Mouse (Mus musculus): Measurements from ENCODE around the gene Cadm1.

DNA sequence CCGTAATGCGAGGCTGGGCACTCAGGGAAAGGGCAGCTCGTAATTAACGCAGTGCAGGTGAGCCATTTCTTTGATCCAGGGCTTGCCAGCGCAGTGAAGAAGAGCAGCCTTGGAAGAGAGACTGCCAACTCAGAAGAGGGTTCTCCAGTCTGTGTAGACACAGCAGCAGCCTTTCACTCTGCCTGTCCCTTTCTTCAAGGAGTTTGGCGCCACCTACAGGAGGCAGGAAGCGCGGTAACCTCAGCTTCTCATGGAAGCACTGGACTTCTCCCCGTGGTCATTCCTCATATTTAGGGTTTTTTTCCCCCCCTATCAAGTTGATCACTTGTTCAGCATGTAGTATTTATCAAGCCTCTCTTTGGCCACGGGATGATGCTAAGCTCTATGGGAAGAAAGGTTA, 178.3 kb downstream of the Cadm1 start:
- no peak for TF ChIP-seq POLR2A (IDR thresholded peaks at IDR 0.05; ENCODE audit: control insufficient read depth, low read depth, low read length)
- peak; percentile 95 for TF ChIP-seq CTCF (IDR thresholded peaks at IDR 0.05; ENCODE audit: control insufficient read depth, insufficient read depth, insufficient replicate concordance, low read depth, low read length)

All from testis, adult 2 months (tissue).